Mouse (Mus musculus): ENCODE measurements around the gene Olfr645. TPM values are rescaled to one million over a fixed set of nuclear protein-coding genes. Genes with fewer than 3 reads are reported as not detected.

Olfr645 gene
- polyA plus RNA-seq, 1 experiment from 2014 or later: not detected

DNA sequence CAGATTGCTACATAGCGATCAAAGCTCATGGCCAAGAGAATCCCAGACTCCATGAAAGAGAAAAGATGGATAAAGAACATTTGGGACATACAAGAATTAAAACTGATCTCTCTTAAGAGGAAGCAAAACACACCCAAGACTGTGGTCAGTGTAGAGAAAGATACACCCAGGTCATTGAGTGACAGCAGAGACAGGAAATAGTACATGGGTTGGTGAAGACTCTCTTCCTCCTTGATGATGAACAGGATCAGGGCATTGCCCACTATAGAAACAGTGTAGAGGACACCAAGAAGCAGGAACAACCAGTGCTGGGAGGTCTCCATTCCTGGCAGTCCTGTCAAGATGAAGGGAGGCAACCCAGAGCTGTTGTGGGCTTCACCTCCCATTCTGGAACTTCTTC lies 26.1 kb downstream of the Olfr645 start:
- DNase-seq (ENCODE audit: low spot score): no peak
- H3K4me1 ChIP-seq (ENCODE audit: insufficient read depth, low read depth, low read length): no peaks in the 10 kb centered on the region
- H3K9ac ChIP-seq (replicated peaks; ENCODE audit: low read depth): no peak overlapping the region
- H3K27ac ChIP-seq (ENCODE audit: low read length): no peak overlapping the region
- no peak overlapping the region for H3K4me2 ChIP-seq (replicated peaks; ENCODE audit: low read depth, low read length)
- no peak for ATAC-seq
- TF ChIP-seq EP300 (IDR thresholded peaks at IDR 0.05) (no peak), CTCF (IDR thresholded peaks at IDR 0.05) (no peak)
- H3K9me3 ChIP-seq (ENCODE audit: low read length): no peaks in the 10 kb centered on the region
- no peaks in the 10 kb centered on the region for H3K36me3 ChIP-seq (ENCODE audit: insufficient read depth, low read length)
- no peaks in the 10 kb centered on the region for H3K27me3 ChIP-seq (replicated peaks; ENCODE audit: insufficient read depth, low read length)
- no peak overlapping the region for H3K4me3 ChIP-seq (ENCODE audit: low read depth, low read length)
- WGBS: 81% methylated on average over 1 of the region's 1 CpGs

DNA sequence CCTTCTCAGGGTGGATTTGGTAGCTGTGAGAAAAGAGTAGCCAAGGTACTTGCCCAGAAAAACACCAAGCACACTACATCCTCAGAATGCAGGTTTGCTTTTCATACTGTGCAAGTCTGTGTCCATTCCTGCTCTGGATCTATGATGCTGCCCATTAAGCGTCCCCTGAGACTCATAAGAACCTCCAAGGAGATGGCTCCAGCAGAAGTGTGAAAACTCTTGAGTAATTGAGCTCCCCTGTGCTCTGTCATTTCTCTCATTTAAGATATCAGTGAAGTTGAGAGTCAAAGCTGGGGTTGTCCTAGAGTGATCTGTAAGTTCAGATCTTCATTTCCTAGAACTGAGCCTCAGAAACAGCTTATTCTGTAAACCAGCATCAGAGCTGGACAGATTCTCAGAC lies 32.7 kb downstream of the Olfr645 start, which contains the start of gene Olfr642:
Olfr642 (minus strand) TSS at position 101 of the 400 bp plus-strand sequence.
- H3K27me3 ChIP-seq (replicated peaks; ENCODE audit: insufficient read depth, low read length): no peaks in the 10 kb centered on the region
- no peak for ATAC-seq
- H3K9me3 ChIP-seq (ENCODE audit: low read length): no peaks in the 10 kb centered on the region
- no peaks in the 10 kb centered on the region for H3K36me3 ChIP-seq (ENCODE audit: insufficient read depth, low read length)
- H3K9ac ChIP-seq (replicated peaks; ENCODE audit: low read depth): no peak within 1 kb of the TSS
- H3K4me3 ChIP-seq (ENCODE audit: low read depth, low read length): no peak within 1 kb of the TSS
- WGBS: 52% methylated on average over 1 of the region's 1 CpGs
- H3K4me1 ChIP-seq (ENCODE audit: insufficient read depth, low read depth, low read length): no peaks in the 10 kb centered on the region
- no peak for DNase-seq (ENCODE audit: low spot score)
- no peak within 1 kb of the TSS for H3K27ac ChIP-seq (ENCODE audit: low read length)
- no peak within 1 kb of the TSS for H3K4me2 ChIP-seq (replicated peaks; ENCODE audit: low read depth, low read length)
- TF ChIP-seq EP300 (IDR thresholded peaks at IDR 0.05) (no peak), CTCF (IDR thresholded peaks at IDR 0.05) (no peak)

DNA sequence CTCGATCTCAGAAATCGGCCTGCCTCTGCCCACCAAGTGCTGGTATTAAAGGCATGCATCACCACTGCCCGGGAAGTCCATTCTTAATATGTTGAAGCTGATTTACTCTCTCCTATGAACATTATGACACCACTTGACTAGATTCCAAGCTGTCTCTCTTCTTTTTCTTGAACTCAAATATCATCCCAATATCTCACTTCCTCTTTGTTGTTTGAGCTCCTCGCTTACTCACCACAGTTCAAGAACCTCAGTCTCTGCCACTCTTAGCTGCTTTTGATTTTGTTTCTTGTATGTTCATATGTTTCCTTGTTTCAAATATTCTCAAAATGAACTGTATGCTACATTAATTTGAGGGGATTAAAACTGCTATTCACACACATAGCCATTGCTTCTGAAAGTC lies 34.5 kb downstream of the Olfr645 start:
- Histone ChIP-seq H3K27ac (ENCODE audit: low read length) (no peak overlapping the region), H3K9ac (replicated peaks; ENCODE audit: low read depth) (no peak overlapping the region), H3K9me3 (ENCODE audit: low read length) (no peaks in the 10 kb centered on the region), H3K4me3 (ENCODE audit: low read depth, low read length) (no peak overlapping the region), H3K36me3 (ENCODE audit: insufficient read depth, low read length) (no peaks in the 10 kb centered on the region), H3K4me2 (replicated peaks; ENCODE audit: low read depth, low read length) (no peak overlapping the region), H3K27me3 (replicated peaks; ENCODE audit: insufficient read depth, low read length) (no peaks in the 10 kb centered on the region), H3K4me1 (ENCODE audit: insufficient read depth, low read depth, low read length) (no peaks in the 10 kb centered on the region)
- no peak for DNase-seq (ENCODE audit: low spot score)
- no peak for ATAC-seq
- no peak for TF ChIP-seq CTCF (IDR thresholded peaks at IDR 0.05)
- no peak for TF ChIP-seq EP300 (IDR thresholded peaks at IDR 0.05)
- WGBS: 82% methylated on average over 4 of the region's 4 CpGs

DNA sequence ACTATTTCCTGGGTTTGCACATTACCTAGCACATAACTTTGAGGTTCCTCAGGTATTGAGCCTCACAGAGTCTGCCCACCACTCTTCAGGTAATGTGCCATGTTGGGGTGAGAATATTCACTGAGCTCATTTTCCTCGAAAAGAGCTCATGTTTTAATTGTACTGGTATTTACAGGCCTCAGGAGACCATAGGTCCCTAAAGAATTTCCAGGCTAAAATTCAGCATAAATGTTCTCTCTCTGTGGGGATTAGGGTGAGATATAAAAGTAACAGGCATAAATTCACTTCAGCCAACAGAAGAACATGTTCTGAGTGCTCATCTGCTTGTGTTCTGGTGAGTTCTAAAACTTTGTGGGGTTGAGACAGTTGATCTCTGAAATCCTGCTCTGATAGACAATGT lies 50.1 kb downstream of the Olfr645 start, which contains the start of gene Olfr641:
Olfr641 (plus strand) TSS at position 301 of the 400 bp plus-strand sequence.
- Histone ChIP-seq H3K4me1 (ENCODE audit: insufficient read depth, low read depth, low read length) (no peaks in the 10 kb centered on the region), H3K27me3 (replicated peaks; ENCODE audit: insufficient read depth, low read length) (no peaks in the 10 kb centered on the region), H3K27ac (ENCODE audit: low read length) (no peak within 1 kb of the TSS), H3K4me3 (ENCODE audit: low read depth, low read length) (no peak within 1 kb of the TSS), H3K36me3 (ENCODE audit: insufficient read depth, low read length) (no peaks in the 10 kb centered on the region), H3K4me2 (replicated peaks; ENCODE audit: low read depth, low read length) (no peak within 1 kb of the TSS), H3K9me3 (ENCODE audit: low read length) (no peaks in the 10 kb centered on the region), H3K9ac (replicated peaks; ENCODE audit: low read depth) (no peak within 1 kb of the TSS)
- TF ChIP-seq EP300 (IDR thresholded peaks at IDR 0.05) (no peak), CTCF (IDR thresholded peaks at IDR 0.05) (no peak)
- ATAC-seq: no peak
- WGBS: 53% methylated on average over 1 of the region's 1 CpGs
- DNase-seq (ENCODE audit: low spot score): no peak

Other genes with a start within 250 kb of the Olfr645 start
- gene Hbb-bh2, start 244.9 kb downstream of the Olfr645 start, polyA plus RNA-seq (2015; fragmentation: Nextera tagmentation; extraction: Ambion mirVana): not detected in 2 replicates
- gene Hbb-bh1, start 242.3 kb downstream of the Olfr645 start, polyA plus RNA-seq (2015; fragmentation: Nextera tagmentation; extraction: Ambion mirVana): 0.27 TPM in 1 of 2 replicates, not detected in the other
- 11.4 and 11.9 TPM in 2 replicates for gene Hbb-y, start 232.2 kb downstream of the Olfr645 start, polyA plus RNA-seq (2015; fragmentation: Nextera tagmentation; extraction: Ambion mirVana)
- gene Olfr66, start 199.2 kb downstream of the Olfr645 start, polyA plus RNA-seq (2015; fragmentation: Nextera tagmentation; extraction: Ambion mirVana): not detected in 2 replicates
- gene Olfr64, start 191.0 kb downstream of the Olfr645 start, polyA plus RNA-seq (2015; fragmentation: Nextera tagmentation; extraction: Ambion mirVana): not detected in 2 replicates
- gene Olfr65, start 182.0 kb downstream of the Olfr645 start, polyA plus RNA-seq (2015; fragmentation: Nextera tagmentation; extraction: Ambion mirVana): 0.05 TPM in 1 of 2 replicates, not detected in the other
- gene Olfr631, start 156.6 kb downstream of the Olfr645 start, polyA plus RNA-seq (2015; fragmentation: Nextera tagmentation; extraction: Ambion mirVana): not detected in 2 replicates
- not detected in 2 replicates for gene Olfr632, start 151.1 kb downstream of the Olfr645 start, polyA plus RNA-seq (2015; fragmentation: Nextera tagmentation; extraction: Ambion mirVana)
- gene Olfr633, start 141.0 kb downstream of the Olfr645 start, polyA plus RNA-seq (2015; fragmentation: Nextera tagmentation; extraction: Ambion mirVana): not detected in 2 replicates
- not detected in 2 replicates for gene Olfr635, start 114.3 kb downstream of the Olfr645 start, polyA plus RNA-seq (2015; fragmentation: Nextera tagmentation; extraction: Ambion mirVana)
- not detected in 2 replicates for gene Olfr638, start 86.7 kb downstream of the Olfr645 start, polyA plus RNA-seq (2015; fragmentation: Nextera tagmentation; extraction: Ambion mirVana)
- not detected in 2 replicates for gene Olfr639, start 68.2 kb downstream of the Olfr645 start, polyA plus RNA-seq (2015; fragmentation: Nextera tagmentation; extraction: Ambion mirVana)
- not detected in 2 replicates for gene Olfr640, start 59.9 kb downstream of the Olfr645 start, polyA plus RNA-seq (2015; fragmentation: Nextera tagmentation; extraction: Ambion mirVana)
- gene Olfr641, start 50.0 kb downstream of the Olfr645 start, polyA plus RNA-seq (2015; fragmentation: Nextera tagmentation; extraction: Ambion mirVana): not detected in 2 replicates
- not detected in 2 replicates for gene Olfr642, start 32.8 kb downstream of the Olfr645 start, polyA plus RNA-seq (2015; fragmentation: Nextera tagmentation; extraction: Ambion mirVana)
- not detected in 2 replicates for gene 4930516K23Rik, start 24.0 kb downstream of the Olfr645 start, polyA plus RNA-seq (2015; fragmentation: Nextera tagmentation; extraction: Ambion mirVana)
- not detected in 2 replicates for gene Olfr644, start 13.6 kb downstream of the Olfr645 start, polyA plus RNA-seq (2015; fragmentation: Nextera tagmentation; extraction: Ambion mirVana)
- gene Olfr646, start 19.4 kb upstream of the Olfr645 start, polyA plus RNA-seq (2015; fragmentation: Nextera tagmentation; extraction: Ambion mirVana): not detected in 2 replicates
- gene Ubqln5, start 44.4 kb upstream of the Olfr645 start, polyA plus RNA-seq (2015; fragmentation: Nextera tagmentation; extraction: Ambion mirVana): not detected in 2 replicates
- gene Olfr643, start 51.9 kb upstream of the Olfr645 start, polyA plus RNA-seq (2015; fragmentation: Nextera tagmentation; extraction: Ambion mirVana): not detected in 2 replicates
- gene Ubqln3, start 57.8 kb upstream of the Olfr645 start, polyA plus RNA-seq (2015; fragmentation: Nextera tagmentation; extraction: Ambion mirVana): not detected in 2 replicates
- gene Ubqlnl, start 65.1 kb upstream of the Olfr645 start, polyA plus RNA-seq (2015; fragmentation: Nextera tagmentation; extraction: Ambion mirVana): not detected in 2 replicates
- gene Olfm5, start 79.4 kb upstream of the Olfr645 start, polyA plus RNA-seq (2015; fragmentation: Nextera tagmentation; extraction: Ambion mirVana): not detected in 2 replicates
- 0.13 TPM in 1 of 2 replicates, not detected in the other for gene Olfr648, start 97.9 kb upstream of the Olfr645 start, polyA plus RNA-seq (2015; fragmentation: Nextera tagmentation; extraction: Ambion mirVana)
- not detected in 2 replicates for gene Olfr649, start 110.5 kb upstream of the Olfr645 start, polyA plus RNA-seq (2015; fragmentation: Nextera tagmentation; extraction: Ambion mirVana)
- 0.61 and 1.1 TPM in 2 replicates for gene Trim6, start 133.3 kb upstream of the Olfr645 start, polyA plus RNA-seq (2015; fragmentation: Nextera tagmentation; extraction: Ambion mirVana)
- gene Trim34a, start 159.0 kb upstream of the Olfr645 start, polyA plus RNA-seq (2015; fragmentation: Nextera tagmentation; extraction: Ambion mirVana): 6.5 and 7.3 TPM in 2 replicates
- gene Trim5, start 202.6 kb upstream of the Olfr645 start, polyA plus RNA-seq (2015; fragmentation: Nextera tagmentation; extraction: Ambion mirVana): 1.1 and 1.6 TPM in 2 replicates
- 10.8 and 11.7 TPM in 2 replicates for gene Trim12a, start 230.0 kb upstream of the Olfr645 start, polyA plus RNA-seq (2015; fragmentation: Nextera tagmentation; extraction: Ambion mirVana)
- gene Trim34b, start 244.0 kb upstream of the Olfr645 start, polyA plus RNA-seq (2015; fragmentation: Nextera tagmentation; extraction: Ambion mirVana): 0.07 TPM in 1 of 2 replicates, not detected in the other

Data from lung, postnatal 0 days (tissue).